Mouse (Mus musculus) large intestine, adult 2 months (tissue): ENCODE measurements around the gene H3f3b. TPM values are rescaled to one million over a fixed set of nuclear protein-coding genes. Genes with fewer than 3 reads are reported as not detected.
"Not testable (repeated sequence)": the region's sequence is repeated elsewhere in the genome, so short reads cannot be mapped to it uniquely, and the experiment has no call there.

Source experiments
- DNase-seq: peaks from one replicate; pipeline ENCODE4 v3.0.0-alpha.2; 2012; ENCODE audit warnings: low read depth, low spot score
- WGBS: fragments of 180-500 bp; shearing (Covaris S2); methylation state at CpG from one replicate; pipeline ENCODE4 v1.1.7; 2018; 5-methylcytosine and 5-hydroxymethylcytosine counted together
- polyA plus RNA-seq: library from polyadenylated mRNA; depleted of rRNA; stranded (reverse); fragments of >200 nt; gene quantifications from 2 replicates; pipeline ENCODE4 v1.2.3, GENCODE M21; 2012

The H3f3b gene
- polyA plus RNA-seq, 1 experiment: 265 TPM

DNA sequence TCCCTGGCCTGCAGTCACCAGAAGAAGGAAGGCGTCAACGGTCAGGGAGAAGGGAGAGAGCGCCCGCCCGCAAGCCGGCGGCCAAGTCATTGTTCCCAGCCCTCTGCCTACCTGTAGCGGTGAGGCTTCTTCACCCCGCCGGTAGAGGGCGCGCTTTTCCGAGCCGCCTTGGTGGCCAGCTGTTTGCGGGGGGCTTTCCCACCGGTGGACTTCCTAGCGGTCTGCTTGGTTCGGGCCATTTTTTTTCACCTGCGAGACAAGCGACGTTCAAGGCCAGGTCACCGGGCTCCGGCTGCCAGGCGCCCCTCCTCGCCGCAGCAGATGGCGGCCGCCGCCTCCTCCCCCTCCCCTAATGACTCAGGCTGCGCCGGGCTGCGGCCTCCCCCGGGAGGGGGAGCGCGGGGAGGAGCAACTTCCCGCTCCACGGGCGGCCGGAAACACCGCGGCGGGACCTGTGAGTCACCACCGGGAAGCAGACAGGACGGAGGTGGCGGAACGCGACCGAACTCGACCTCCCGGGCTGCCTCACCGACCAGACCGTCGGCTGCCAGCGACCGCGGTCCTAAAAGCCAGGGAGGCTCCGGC lies 3.9 kb downstream of the H3f3b start:
- DNase-seq: no peak
- WGBS: under 1% methylated on average over 56 of the region's 57 CpGs

DNA sequence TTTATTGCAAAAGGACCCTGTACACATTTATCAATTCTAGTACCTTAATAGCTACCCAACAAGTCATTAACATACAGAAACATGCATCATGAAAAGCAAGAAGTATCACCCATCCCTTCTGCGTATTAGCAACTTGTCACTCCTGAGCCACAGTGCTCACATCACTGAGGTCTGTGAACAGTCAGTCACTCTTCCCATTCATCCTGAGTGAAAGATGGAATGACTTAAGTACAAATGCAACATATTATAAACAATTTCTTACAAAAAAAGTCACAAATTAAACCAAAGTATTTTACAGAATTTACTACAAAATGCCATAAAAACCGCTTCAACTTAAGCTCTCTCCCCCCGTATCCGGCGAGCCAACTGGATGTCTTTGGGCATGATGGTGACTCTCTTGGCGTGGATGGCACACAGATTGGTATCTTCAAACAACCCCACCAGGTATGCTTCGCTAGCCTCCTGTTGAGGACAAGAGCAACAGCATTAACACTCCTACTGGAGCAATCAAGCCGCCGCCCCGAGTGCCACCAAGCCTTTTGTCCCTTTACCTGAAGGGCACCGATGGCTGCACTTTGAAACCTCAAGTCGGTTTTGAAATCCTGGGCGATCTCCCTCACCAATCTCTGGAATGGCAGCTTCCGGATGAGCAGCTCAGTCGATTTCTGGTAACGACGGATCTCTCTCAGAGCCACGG lies 4.5 kb downstream of the H3f3b start:
- DNase-seq: not testable (repeated sequence)
- WGBS: under 1% methylated on average over 18 of the region's 18 CpGs

DNA sequence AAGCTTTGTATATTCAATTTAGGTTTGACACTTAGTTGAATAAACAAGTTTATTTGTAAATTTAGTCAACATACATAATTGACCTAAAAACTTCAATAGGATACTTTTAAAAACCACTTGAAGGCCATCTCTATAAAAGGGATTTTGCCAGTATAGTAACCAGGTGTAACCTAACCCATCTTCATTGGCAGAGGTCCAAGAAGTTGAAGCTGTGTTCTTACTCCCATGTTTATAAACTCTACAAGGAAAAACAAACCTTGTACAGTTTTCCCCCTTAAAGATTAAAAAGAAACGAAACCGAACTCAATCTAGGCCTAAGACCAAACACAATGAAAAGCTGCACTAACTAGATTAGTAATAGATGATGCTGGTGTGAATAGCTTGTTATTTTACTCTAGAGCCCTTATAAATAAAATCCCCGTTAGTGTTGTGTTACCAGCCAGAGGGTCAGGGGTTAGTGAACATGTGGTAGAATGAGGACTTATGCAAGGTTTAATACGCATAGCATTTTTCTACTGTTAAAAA lies 5.4 kb downstream of the H3f3b start:
- DNase-seq: no peak
- WGBS: 16% methylated on average over 4 of the region's 4 CpGs

DNA sequence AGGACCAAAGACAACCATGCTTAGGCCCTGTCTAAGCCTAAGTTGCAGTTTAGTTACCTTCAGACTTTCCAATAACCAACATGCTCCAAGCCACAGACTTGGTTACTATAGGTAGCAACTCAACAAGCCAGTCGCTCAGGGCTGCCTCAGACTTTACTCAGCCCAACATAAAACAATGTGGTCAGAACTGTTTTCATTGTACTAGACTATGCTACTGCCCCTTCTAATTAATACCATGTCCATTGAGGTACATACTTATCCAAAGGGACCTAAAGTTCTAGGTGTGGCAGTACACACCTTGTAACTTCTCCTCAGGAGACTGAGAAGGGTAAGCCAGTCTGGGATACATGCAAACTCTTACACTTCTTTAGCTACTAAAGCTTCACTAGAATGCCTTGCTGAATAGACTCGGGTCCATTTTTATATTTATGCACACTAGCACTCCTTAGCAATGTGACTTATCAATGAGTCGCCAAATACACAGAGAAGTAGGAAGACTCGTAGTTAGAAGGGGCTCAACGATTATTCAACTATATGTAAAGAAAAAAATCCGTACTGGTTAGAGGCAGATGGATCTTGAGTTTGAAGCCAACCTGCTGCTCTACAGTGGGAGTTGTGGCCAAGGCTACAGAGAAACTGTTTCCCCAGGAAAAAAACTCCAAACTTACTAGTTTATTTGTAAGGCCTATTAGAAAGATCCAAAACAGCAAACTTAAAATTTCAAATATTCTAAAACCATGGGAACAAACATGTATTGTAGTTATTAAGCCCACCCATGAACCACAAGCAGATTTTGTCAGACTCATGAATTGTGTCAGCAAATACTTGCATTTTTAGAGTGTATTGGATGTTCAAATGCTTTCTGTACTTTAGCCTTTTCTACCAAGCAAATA lies 6.2 kb downstream of the H3f3b start:
- DNase-seq: no peak
- 39% methylated on average over 6 of the region's 6 CpGs for WGBS

DNA sequence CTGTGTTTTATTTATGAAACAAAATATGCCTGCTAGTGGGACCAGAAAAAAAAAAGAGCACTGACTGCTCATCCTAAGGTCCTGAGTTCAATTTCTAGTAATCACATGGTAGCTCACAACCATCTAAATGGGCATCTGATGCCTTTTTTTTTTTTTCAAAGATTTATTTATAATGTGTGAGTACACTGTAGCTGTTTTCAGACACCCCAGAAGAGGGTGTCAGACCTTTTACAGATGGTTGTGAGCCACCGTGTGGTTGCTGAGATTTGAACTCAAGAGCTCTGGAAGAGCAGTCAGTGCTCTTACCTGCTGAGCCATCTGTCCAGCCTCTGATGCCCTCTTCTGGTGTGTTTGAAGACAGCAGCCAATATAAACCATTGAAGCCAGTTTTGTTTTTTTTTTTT lies 7.2 kb downstream of the H3f3b start:
- DNase-seq: no peak
- 19% methylated on average over 1 of the region's 1 CpGs for WGBS

DNA sequence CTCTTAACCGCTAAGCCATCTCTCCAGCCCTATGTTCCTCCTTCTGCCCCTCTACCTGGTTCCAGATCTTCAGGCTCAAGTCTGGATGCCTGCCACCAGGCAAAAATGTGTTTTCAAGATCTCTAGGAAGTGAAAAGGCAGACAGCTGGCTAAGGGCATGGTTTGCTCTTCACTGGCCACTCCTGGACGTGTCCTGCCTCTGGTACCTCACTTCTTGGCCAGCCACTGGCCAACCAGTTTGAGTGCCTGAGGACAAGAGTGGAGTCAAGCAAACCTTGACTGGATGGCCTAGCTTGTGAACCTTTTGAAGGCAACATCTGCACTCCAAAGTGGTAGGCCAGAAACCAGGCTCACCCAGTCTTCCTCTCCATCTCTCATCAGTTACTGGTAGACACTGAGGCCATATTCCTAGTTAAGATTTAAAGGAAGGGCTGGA lies 7.8 kb downstream of the H3f3b start:
- WGBS: 74% methylated on average over 2 of the region's 2 CpGs
- DNase-seq: no peak

DNA sequence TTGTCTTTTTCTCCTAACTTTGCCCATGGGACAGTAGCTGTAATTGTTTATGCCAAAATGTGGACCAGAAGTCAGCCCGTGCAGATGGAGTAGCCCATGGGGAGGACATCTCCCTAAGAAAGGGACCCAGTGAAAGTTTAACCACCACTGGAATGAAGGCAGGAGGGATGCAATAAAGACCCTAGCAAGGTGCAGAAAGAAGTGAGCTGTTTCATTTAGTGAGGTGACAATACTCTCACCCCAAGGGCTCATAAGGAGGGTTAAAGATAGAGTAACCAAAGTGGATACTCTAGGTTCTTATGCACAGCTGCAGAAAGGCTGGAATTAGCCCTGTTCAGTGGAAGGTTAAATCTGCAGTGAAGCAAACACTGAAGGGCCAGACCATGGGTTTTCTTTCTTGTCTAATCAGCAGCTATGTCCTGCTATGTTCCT lies 8.4 kb downstream of the H3f3b start:
- no peak for DNase-seq
- WGBS: 60% methylated on average over 1 of the region's 1 CpGs

DNA sequence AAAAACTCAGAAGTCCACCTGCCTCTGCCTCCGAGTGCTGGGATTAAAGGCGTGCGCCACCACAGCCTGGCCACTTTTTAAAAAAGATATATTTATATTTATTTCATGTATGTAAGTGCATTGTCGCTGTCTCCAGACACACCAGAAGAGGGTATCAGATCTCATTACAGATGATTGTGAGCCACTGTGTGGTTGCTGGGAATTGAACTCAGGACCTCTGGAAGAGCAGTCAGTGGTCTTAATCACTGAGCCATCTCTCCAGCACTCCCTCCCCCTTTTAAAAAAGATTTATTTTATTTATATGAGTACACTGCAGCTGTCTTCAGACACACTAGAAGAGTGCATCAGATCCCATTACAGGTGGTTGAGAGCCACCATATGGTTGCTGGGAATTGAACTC lies 8.9 kb downstream of the H3f3b start:
- 96% methylated on average over 4 of the region's 4 CpGs for WGBS
- not testable (repeated sequence) for DNase-seq

DNA sequence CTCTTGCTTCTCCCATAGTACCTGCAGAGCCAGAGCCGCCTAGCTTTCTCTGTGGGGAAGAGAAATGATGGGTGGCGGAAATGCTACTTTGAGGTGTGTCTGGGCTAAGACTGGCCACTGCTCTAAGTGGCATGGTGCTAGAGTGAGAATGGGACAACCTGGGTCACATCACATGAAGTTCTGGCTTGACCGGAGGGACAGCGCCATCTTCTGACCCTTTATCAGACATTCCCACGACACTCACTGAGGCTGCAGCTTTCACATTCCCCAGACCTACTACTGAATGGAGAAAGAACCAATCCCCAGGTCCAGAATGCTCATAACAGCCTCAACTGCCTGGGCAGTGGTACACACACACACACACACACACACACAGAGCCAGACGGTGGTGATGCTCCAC lies 9.7 kb downstream of the H3f3b start:
- 36% methylated on average over 6 of the region's 6 CpGs for WGBS
- DNase-seq: no peak

DNA sequence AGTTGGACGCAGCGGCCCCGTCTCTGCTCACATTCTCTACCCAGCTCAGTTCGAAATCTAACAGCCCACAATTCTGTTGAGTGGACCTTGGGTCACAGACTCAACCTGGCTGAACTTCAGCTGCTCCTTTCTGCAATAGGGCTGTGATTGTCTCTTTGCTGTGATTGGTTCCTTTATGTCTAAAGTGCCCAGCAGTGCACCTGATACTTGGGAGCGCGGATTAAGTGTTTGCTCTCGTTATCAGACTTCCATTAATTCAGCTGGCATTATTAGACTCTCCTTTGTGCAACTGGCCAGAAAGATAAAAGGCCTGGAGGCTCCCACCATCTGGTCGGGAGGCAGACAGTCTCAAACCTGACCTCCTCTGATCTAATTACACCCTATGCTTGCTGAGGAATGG lies 12.9 kb downstream of the H3f3b start:
- DNase-seq: no peak
- 84% methylated on average over 8 of the region's 8 CpGs for WGBS

DNA sequence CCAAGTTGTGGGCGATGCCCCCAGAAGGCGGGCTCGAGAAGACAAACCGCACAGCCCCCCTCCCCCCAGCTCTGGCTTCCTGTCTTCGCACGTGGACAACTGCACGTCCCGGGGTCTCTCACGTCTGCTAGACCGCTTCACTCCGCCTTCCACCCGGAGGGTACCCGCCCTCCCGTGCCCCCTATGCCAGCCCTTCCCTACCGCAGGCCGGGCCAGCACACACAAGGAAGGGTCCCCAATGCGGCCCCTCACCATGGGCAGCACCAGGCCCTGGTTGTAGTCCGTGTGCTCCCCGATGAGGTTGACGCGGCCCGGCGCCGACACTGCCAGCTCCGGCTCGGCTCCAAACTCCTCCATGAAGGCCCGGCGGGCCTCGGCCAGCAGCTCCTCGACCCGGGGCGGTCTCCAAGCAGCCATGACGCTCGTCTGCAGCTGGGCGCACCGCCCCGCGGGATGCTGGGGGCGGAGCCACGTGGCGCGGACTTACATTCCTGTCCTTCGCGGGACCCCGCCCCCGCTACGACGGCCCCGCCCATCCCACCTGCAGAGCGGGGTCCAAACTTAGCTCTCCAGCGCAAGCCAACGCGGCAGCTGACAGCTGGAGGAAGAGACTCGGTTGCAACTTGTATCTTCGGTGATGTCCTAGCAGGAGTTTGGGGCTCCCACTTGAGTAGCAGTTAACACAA lies 15.4 kb downstream of the H3f3b start, which contains the start of gene Galk1:
Gene Galk1, minus strand, starts transcription at position 458 of the 686 bp plus-strand sequence.
- no peak for DNase-seq

DNA sequence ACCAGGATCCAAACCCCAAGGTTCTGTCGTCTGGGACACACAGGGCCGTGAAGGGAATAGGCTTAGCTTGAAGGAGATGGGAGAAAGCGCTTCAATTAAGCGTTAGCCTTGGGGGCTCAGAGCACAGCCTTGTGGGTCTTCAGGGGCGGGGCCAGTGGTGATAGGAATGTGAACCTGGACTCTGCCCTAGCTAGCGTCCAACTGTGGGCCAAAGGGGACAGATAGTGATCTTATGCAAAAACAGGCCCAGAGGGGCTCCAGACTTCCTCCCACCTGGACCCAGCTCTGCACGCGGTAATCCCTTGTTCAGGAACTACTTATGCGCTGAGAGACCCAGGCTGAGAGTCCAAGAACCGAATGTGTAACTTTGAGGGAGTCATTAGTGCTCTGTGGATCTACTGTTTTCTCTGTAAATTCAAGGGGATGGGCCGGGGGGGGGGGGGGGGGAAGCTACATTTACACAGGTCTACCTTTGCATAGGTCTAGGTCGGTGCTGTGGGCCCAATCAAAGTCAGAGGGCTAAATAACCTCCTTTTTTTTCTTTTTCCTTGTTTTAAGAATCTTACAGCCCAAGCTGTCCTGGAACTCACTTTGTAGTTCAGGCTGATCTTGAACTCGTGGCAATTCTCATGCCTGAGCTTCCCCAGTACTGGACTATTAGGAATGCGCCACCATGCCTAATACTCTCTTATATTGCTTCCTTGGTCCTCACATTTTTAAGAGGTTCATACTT lies 16.1 kb downstream of the H3f3b start:
- WGBS: 41% methylated on average over 14 of the region's 14 CpGs
- DNase-seq: no peak

More for the DNA sequence above, 15.4 kb downstream of the H3f3b start, which contains the start of gene Galk1:
- WGBS: 1% methylated on average over 55 of the region's 55 CpGs

DNA sequence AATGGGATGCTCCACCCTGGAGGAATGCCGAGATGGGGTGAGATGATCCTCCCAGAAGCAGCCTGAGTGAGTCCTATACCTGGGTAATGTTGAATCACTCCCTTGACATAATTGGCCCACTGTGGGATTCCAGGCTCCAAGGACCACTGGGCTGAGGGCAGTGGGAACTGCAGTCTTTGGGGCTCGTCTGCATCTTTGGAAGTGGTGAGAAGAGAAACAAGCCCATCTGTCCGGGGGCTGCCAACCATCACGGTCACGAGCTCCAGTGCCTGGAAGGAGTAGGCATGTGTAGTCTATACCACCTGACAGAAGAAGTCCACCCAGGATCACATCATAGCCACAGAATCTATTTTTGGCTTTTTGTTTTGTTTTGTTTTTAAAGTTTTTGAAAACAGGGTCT lies 16.8 kb downstream of the H3f3b start:
- 91% methylated on average over 5 of the region's 5 CpGs for WGBS
- no peak for DNase-seq

DNA sequence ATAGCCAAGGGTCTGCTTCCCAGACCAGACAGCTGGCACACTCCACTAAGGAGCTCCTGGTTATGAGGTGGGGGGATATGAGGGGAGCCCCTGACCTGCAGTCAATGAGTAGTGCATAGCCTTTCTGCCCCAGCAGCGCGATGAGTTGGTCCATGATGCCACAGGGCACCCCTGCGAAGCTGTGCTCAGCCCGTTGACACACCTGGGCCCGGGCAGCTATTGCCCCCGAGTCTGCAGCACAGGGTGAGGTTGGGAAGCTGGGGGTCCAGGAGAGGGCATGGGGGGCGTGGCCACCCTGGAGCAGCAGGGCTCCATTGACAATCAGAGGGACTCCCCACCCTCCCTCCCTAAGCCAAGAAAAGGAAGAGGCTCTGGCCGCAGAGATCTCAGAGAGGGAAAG lies 17.6 kb downstream of the H3f3b start:
- 95% methylated on average over 8 of the region's 8 CpGs for WGBS
- DNase-seq: no peak

DNA sequence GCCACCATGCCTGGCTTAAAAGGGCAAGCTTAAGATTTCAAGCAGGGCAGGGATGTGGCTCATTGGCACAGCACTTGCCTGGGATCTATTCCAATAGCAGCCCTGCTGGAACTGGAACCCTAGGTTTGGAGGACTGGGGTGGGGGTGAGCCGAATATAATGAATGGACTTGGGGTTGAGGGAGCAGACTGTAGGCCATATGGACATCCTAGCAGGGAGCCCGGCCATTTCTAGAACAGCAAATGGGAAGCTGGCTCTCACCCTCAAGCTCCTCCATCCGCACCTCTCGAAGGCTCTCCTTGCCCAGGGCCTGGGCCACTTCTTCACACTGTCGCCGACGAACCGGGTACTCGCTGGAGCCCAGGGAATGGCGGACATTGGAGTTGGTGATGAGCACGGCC lies 18.1 kb downstream of the H3f3b start:
- DNase-seq: no peak
- 97% methylated on average over 11 of the region's 11 CpGs for WGBS

DNA sequence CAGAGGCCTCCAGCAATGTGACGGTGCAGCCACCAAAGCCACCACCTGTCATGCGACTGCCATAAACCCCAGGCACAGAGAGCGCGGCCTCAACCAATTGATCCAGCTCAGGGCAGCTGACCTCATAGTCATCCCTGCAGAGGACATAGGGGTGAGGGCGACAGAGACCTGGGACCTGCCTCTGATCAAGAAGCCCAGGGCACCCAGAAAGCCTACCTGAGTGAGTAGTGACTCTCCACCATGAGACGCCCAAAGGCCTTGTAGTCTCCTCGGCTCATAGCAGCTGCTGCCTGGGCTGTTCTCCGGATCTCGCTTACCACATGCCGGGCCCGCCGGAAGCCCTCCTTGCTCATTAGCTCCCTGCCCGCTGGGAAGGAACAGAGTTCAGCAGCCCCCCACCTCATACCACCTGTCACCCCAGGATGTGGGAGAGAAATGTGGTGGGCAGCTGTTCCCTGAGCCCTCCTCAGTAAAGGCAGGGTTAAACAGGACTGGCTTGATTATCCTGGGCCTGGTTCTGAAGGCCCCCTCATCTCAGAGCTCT lies 18.9 kb downstream of the H3f3b start:
- WGBS: 91% methylated on average over 13 of the region's 13 CpGs
- DNase-seq: no peak

DNA sequence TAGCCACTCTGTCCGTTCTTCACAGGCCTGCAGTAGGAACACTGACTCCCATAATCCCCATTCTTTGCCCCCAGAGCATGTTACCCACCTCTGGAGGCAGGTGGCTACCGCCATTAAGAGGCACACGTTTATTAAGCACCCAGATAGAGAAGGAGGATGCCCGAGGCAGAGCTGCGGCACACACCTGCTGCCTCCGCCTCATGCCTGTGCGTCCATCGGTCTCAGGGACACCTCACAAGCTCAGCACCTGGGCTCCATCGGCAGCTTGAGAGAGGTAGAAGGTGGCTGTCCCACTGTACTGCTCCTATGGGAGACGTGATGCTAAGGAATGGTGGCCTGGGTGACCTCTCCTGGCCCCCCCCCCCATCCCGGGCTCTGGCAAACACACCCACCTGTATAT lies 19.4 kb downstream of the H3f3b start:
- WGBS: 87% methylated on average over 11 of the region's 11 CpGs
- no peak for DNase-seq

DNA sequence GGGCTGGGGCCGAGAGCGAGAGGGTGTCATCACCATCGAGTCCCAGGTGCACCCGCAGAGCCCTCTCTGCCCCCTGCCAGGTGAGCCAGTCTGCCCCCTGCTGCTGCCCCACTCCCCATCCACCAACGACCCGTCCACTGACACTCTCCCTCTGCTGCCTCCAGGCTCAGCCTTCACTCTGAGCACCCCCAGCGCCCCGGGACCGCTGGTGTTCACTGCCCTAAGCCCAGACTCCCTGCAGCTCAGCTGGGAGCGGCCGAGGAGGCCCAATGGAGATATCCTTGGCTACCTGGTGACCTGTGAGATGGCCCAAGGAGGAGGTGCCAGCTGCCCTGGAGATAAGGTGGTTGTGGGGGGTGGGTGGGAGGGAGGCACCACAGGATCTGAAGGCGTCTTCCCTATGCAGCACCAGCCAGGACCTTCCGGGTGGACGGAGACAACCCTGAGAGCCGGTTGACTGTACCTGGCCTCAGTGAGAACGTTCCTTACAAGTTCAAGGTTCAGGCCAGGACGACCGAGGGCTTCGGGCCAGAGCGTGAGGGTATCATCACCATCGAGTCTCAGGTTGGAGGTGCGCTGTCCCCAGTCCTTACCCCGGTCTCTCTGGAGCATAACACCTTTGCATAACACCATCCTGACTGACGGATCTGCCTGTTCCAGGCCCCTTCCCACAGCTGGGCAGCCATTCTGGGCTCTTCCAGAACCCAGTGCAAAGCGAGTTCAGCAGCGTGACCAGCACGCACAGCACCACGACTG lies 20.5 kb downstream of the H3f3b start:
- 90% methylated on average over 28 of the region's 28 CpGs for WGBS
- no peak for DNase-seq
